Mouse (Mus musculus) forebrain, embryonic 14.5 days (tissue): ENCODE data around the gene Synrg. TPM values are rescaled to one million over a fixed set of nuclear protein-coding genes. Genes with fewer than 3 reads are reported as not detected.

ENCODE experiments used
- ATAC-seq: fragments of 200-750 bp; cut with Nextera tagmentation; 2 replicates; pipeline ENCODE4 v1.8.0; 2017; ENCODE audit warnings: mild to moderate bottlenecking, moderate library complexity
- DNase-seq: peaks from one replicate; pipeline ENCODE4 v3.0.0-alpha.2; 2015; ENCODE audit warnings: low spot score
- H3K27ac ChIP-seq: fragments of 300-500 bp; sonication (generic); 2 replicates; pipeline ENCODE4 v1.5.1; 2014; ENCODE audit warnings: low read depth, mild to moderate bottlenecking, control low read depth, low read length, moderate library complexity
- H3K27me3 ChIP-seq: fragments of 300-500 bp; sonication (generic); replicated peaks from 2 replicates; pipeline ENCODE4 v1.6.1; 2014; ENCODE audit warnings: low read length, control low read depth, mixed read lengths; ENCODE audit not compliant: control insufficient read depth, insufficient read depth
- H3K36me3 ChIP-seq: fragments of 300-500 bp; sonication (generic); 2 replicates; pipeline ENCODE4 v1.6.1; 2014; ENCODE audit warnings: low read length, control low read depth; ENCODE audit not compliant: control insufficient read depth, insufficient read depth
- H3K4me1 ChIP-seq: fragments of 300-500 bp; sonication (generic); 2 replicates; pipeline ENCODE4 v1.6.1; 2014; ENCODE audit warnings: antibody characterized with exemption, low read length, control low read depth; ENCODE audit not compliant: control insufficient read depth, insufficient read depth
- H3K4me2 ChIP-seq: fragments of 300-500 bp; sonication (generic); 2 replicates; pipeline ENCODE4 v1.6.1; 2014; ENCODE audit warnings: mild to moderate bottlenecking, control low read depth, low read length
- H3K4me3 ChIP-seq: fragments of 300-500 bp; sonication (generic); 2 replicates; pipeline ENCODE4 v1.5.1; 2014; ENCODE audit warnings: low read depth, low read length, control low read depth
- H3K9ac ChIP-seq: fragments of 300-500 bp; sonication (generic); 2 replicates; pipeline ENCODE4 v1.6.1; 2014; ENCODE audit warnings: mild to moderate bottlenecking, low read length, control low read depth, moderate library complexity
- H3K9me3 ChIP-seq: fragments of 300-500 bp; sonication (generic); replicated peaks from 2 replicates; pipeline ENCODE4 v1.6.1; 2016; ENCODE audit warnings: low read length, control low read depth, mixed read lengths; ENCODE audit not compliant: control insufficient read depth
- WGBS: fragments of 180-500 bp; shearing (Covaris S2); extraction: QIAGEN DNeasy Blood & Tissue Kit; methylation state at CpG from one replicate; pipeline ENCODE4 v1.1.7; 2014; 5-methylcytosine and 5-hydroxymethylcytosine counted together
- polyA plus RNA-seq: library from polyadenylated mRNA; unstranded; fragments of >200 nt; fragmentation: Nextera tagmentation; extraction: Ambion mirVana; gene quantifications from 2 replicates; pipeline ENCODE4 v1.2.1, GENCODE M21; 2014

Synrg gene
- polyA plus RNA-seq, 1 experiment from 2014 or later: 24.3 TPM

DNA sequence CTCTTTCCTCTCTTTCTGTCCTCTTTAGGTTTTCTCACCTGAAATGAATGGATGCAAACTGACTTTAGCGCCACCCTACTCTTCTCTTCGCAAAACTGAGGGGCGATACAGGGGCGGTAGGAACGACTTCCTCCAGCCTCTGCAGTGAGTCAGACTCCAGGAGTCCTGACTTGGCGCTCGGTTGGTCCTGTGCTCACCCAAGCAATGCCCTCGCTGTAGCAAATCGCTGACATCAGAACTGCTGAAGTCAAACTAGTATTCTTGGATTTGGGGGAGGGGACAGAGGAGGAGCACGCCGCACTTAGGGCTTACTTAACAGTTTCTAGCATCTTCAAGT is 104.8 kb downstream of the Synrg start, which contains the start of gene Dusp14:
TSS of gene Dusp14 (minus strand) at position 228 of the 337 bp plus-strand sequence.
- ATAC-seq (no peak), DNase-seq (no peak)
- Histone ChIP-seq H3K4me2 (peak within 1 kb of the TSS; percentile 87), H3K27me3 (peaks cover 14% of the 10 kb centered on the region; the same call in 1 of the 2 replicates), H3K4me1 (peaks cover 7% of the 10 kb centered on the region; the same call in 1 of the 2 replicates), H3K4me3 (peak within 1 kb of the TSS; percentile 64), H3K9ac (peak within 1 kb of the TSS; percentile 78), H3K27ac (0 out of 2 replicates have a peak within 1 kb of the TSS, but pooled peaks have one; percentile 9), H3K9me3 (no peaks in the 10 kb centered on the region), H3K36me3 (no peaks in the 10 kb centered on the region)
- WGBS: 21% methylated on average over 11 of the region's 11 CpGs

DNA sequence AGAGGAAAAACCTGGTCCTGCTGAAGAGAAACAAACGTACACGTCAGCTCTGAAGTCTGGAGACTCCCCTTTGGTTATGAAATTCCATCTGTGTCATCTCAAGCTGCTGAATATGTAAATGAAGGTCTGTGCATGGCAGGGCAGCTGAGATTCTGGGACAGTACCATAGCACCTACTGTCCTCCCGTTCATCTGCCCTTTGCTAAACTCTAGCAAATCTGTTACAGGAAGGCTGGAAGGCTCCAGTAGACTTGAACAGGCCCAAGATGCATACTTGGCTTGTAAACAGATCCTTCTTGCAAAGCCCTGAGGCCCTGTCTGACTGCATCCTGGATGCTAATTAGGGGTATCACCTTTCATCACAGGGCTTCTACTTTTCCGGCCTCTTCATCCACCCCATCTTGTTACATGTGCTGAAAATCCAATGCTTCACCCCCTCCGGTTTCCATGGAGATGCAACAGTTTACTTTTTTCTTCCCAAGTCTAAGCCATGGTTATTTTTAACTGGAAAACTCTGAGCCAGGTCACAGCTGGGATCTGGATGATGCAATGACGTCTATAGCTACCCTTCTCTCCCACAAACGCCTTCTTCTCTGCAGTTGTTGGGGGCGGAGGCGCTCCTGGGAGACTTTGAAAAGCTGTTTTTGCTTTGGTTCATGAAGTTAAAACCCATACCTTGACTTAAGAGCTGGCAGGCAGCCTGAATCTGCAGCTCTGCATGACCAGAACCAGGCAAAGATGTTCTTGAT is 108.8 kb downstream of the Synrg start:
- Histone ChIP-seq H3K4me3 (no peak overlapping the region), H3K4me2 (no peak overlapping the region), H3K9ac (no peak overlapping the region), H3K27ac (no peak overlapping the region), H3K4me1 (no peaks in the 10 kb centered on the region), H3K9me3 (no peaks in the 10 kb centered on the region), H3K27me3 (peaks cover 8% of the 10 kb centered on the region; the same call in 1 of the 2 replicates), H3K36me3 (peaks cover under 1% of the 10 kb centered on the region; the same call in 1 of the 2 replicates)
- no peak for ATAC-seq
- 50% methylated on average over 9 of the region's 9 CpGs for WGBS
- no peak for DNase-seq

DNA sequence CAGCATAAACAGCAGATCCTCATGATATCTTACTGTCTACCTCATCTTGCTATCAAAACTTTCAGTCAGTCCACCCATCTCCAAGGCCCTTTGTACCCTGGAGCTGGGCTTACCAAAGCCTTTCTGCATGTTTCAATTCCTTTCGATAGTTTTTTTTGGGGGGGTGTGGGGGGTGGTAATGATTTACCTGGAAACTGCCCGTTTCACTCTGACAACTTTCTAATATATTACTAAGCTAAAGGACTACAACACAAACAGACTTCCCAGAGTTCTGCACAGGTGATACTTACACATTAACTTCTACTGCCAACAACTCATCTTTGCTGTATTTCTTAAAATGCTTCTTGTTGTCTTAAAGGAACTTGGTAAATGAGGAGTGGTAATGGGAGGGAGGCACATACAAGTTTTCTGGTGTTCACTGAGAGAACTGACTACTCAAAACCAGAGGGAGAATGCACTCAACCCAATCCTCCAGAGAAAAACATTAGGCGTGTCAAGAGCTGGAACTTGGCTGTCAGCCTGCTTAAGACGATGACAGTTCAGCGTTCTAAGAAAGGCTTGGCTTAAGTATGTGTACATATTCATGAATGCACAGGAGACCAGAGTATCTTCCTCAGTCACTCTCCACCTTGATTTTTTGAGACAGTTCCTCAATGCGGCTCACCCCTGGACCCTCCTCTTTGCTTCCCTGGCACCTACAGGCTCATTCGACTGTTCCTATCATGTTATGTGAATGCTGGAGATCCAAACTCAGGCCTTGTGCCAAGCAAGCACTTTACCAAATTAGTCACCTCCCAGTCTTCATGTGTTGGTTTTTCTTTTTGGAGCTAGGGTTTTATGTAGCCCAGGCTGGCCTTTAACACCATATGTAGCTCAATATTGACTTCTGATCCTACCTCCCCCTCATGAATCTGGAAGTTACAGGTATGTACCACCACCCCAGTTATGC is 109.9 kb downstream of the Synrg start:
- H3K9ac ChIP-seq: no peak overlapping the region
- ATAC-seq: no peak
- H3K27ac ChIP-seq: no peak overlapping the region
- peaks cover 8% of the 10 kb centered on the region; the same call in 1 of the 2 replicates for H3K36me3 ChIP-seq
- H3K4me2 ChIP-seq: no peak overlapping the region
- peaks cover 8% of the 10 kb centered on the region; the same call in 1 of the 2 replicates for H3K27me3 ChIP-seq
- H3K9me3 ChIP-seq: no peaks in the 10 kb centered on the region
- H3K4me3 ChIP-seq: no peak overlapping the region
- WGBS: 72% methylated on average over 7 of the region's 7 CpGs
- no peaks in the 10 kb centered on the region for H3K4me1 ChIP-seq
- DNase-seq: no peak

DNA sequence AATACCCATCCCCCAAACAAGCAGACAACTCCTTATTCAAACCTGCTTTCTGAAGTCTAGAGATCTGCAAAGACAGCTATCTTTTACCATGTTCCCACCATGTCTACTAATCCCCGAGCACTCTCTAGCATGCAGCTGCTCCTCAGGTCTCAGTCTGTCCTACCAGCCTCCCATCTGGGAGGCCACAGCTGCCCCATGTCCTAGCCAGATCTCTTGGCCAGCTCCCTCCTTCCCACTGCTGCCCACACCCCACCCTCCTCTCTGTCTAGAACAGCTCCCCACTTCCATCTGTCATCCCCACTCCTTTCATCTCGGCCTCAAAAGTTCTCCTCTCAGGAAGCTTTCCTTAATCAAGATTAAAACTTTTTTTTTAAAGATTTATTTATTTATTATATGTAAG is 112.8 kb downstream of the Synrg start:
- Histone ChIP-seq H3K4me2 (no peak overlapping the region), H3K27me3 (no peaks in the 10 kb centered on the region), H3K9me3 (no peaks in the 10 kb centered on the region), H3K9ac (no peak overlapping the region), H3K4me3 (no peak overlapping the region), H3K36me3 (peaks cover 22% of the 10 kb centered on the region), H3K27ac (no peak overlapping the region), H3K4me1 (no peaks in the 10 kb centered on the region)
- no peak for DNase-seq
- 71% methylated on average over 2 of the region's 2 CpGs for WGBS
- no peak for ATAC-seq

DNA sequence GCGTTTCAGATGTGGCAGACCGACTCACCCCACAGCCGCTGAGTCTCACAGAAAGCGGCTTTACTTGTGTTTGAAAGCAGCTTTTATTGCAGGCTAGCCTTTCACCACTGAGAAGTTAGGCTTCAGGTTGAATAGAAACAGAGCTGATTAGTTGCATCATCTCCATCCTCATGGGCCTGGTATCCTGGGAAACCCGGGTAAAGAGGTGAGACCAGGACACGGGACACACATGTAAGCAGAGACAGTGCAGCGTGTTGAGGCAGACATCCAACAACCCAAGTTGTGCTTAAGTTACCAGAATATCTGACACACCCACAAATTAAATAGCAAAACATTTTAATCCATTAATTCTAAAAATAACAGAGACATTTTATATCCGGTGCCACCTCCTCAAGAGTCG is 114.4 kb downstream of the Synrg start:
- Histone ChIP-seq H3K9me3 (no peaks in the 10 kb centered on the region), H3K4me2 (no peak overlapping the region), H3K4me3 (no peak overlapping the region), H3K27ac (no peak overlapping the region), H3K27me3 (no peaks in the 10 kb centered on the region), H3K9ac (no peak overlapping the region), H3K4me1 (no peaks in the 10 kb centered on the region), H3K36me3 (peaks cover 34% of the 10 kb centered on the region)
- WGBS: 69% methylated on average over 9 of the region's 9 CpGs
- DNase-seq: no peak
- no peak for ATAC-seq

DNA sequence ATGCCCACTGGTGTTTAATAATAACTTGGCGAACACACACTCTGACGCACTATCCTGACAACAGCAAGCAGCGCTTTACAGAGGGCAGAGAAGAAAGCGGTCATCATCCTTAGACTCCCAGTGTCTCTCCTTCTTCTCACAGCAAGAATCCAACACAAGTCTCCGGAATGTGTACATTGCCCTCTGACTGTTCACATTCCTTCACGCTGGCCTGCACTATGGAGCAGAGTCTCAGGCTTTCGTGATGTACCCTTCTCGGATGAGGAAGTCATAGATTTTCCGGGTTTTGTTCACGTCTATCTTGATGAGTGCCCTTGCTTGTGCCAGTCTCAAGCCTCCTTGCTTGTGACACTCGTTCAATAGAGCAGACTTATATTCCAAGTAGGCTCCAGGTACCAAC is 115.1 kb downstream of the Synrg start:
- Histone ChIP-seq H3K27ac (no peak overlapping the region), H3K9ac (no peak overlapping the region), H3K27me3 (no peaks in the 10 kb centered on the region), H3K4me1 (no peaks in the 10 kb centered on the region), H3K4me3 (no peak overlapping the region), H3K4me2 (no peak overlapping the region), H3K36me3 (peaks cover 39% of the 10 kb centered on the region), H3K9me3 (no peaks in the 10 kb centered on the region)
- 93% methylated on average over 11 of the region's 11 CpGs for WGBS
- ATAC-seq (no peak), DNase-seq (no peak)

DNA sequence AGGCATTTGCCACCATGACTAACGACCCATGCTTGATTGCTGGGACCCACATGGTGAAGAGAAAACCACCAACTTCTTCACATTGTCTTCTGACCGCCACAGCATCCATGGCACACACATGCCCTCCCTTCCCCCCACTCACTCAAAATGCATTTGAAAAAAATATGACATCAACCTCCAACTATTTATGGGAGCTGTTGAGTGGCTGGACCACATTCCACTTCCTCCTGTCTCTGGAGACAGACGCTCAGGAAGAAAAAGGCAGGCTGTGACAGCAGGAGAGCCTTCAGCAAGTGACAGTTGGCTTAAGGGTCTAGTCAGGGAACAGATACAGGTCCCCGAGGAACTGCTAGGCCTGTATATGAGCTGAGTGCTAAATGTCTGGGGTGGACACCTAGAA is 115.7 kb downstream of the Synrg start:
- DNase-seq (no peak), ATAC-seq (no peak)
- Histone ChIP-seq H3K4me3 (no peak overlapping the region), H3K9me3 (no peaks in the 10 kb centered on the region), H3K27me3 (no peaks in the 10 kb centered on the region), H3K4me2 (no peak overlapping the region), H3K27ac (no peak overlapping the region), H3K36me3 (peaks cover 44% of the 10 kb centered on the region), H3K4me1 (no peaks in the 10 kb centered on the region), H3K9ac (no peak overlapping the region)
- WGBS: 87% methylated on average over 4 of the region's 4 CpGs

DNA sequence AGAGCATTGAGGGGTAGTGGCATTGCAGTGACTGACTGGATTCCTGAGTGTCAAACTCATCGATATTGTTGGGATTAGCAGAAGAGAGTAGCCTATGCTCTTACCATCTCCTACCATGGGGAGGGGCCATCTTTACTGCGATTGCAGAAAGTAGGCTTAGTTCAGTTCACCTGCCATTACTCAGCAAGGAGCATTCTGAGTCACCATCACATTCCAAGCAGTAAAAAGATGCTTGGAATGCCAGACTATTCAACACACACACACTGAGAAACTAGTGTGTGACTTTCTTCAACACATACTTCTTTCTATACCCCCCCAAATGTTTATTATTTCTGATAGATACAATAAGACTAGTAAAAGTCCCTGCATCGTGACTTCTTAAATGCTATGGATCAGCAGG is 116.1 kb downstream of the Synrg start:
- no peak for DNase-seq
- Histone ChIP-seq H3K9me3 (no peaks in the 10 kb centered on the region), H3K36me3 (peaks cover 45% of the 10 kb centered on the region), H3K4me3 (no peak overlapping the region), H3K27ac (no peak overlapping the region), H3K4me1 (no peaks in the 10 kb centered on the region), H3K27me3 (no peaks in the 10 kb centered on the region), H3K9ac (no peak overlapping the region), H3K4me2 (no peak overlapping the region)
- 88% methylated on average over 3 of the region's 3 CpGs for WGBS
- ATAC-seq: no peak
